Mouse (Mus musculus): ENCODE measurements around the gene Sfrp4.

GRCm38 (mm10) chr13:19622573-19623227 lies at the start of gene Sfrp4:
- no peak for TF ChIP-seq CTCF (IDR thresholded peaks at IDR 0.05; ENCODE audit: control insufficient read depth, insufficient read depth, insufficient read length)
- TF ChIP-seq MAX (IDR thresholded peaks at IDR 0.05), result no peak
- TF ChIP-seq USF1 (IDR thresholded peaks at IDR 0.05; ENCODE audit: low read depth), result no peak
- no peak for TF ChIP-seq MYOD1 (IDR thresholded peaks at IDR 0.05; ENCODE audit: control insufficient read depth, insufficient read length, low read depth)
- no peak for TF ChIP-seq FOSL1 (IDR thresholded peaks at IDR 0.05; ENCODE audit: insufficient read depth, low read length, poor library complexity, severe bottlenecking)
- TF ChIP-seq MYOG (IDR thresholded peaks at IDR 0.05; ENCODE audit: control insufficient read depth, extremely low read depth, insufficient read length), result no peak
- TF ChIP-seq CEBPB (IDR thresholded peaks at IDR 0.05; ENCODE audit: low read depth), result no peak
